Mouse (Mus musculus): Measurements from ENCODE around the gene Cbr1.

Cbr1 gene

DNA sequence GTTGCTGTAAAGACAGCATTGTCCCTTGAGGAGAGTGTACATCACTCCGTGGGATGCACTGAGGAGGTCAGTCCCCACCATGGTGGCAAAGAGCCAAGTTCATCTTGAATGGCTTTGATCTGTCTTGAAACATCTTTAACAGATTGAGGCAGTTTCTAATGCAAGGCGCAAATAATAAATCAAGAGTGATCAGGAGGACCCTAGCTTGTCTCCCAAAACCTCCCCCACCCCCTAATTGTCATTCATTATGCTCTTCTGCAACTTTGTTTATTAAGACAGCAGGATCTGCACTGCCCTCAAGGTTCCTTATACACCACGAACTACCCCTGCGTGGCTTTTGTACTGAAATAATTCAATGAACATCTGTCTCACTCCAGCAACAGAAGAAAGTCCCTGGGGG lies at the start of gene Cbr1:
Gene Cbr1, plus strand, starts transcription at position 301 of the 400 bp plus-strand sequence.
- DNase-seq (ENCODE audit: low read depth), result no peak

- DNase-seq (ENCODE audit: low read depth), result no peak
Observed at GRCm38 (mm10) chr16:93557646-93558045, 48.0 kb upstream of the Cbr1 start.

GRCm38 (mm10) chr16:93558499-93558898 lies 47.2 kb upstream of the Cbr1 start:
- no peak for DNase-seq (ENCODE audit: low read depth)

DNA sequence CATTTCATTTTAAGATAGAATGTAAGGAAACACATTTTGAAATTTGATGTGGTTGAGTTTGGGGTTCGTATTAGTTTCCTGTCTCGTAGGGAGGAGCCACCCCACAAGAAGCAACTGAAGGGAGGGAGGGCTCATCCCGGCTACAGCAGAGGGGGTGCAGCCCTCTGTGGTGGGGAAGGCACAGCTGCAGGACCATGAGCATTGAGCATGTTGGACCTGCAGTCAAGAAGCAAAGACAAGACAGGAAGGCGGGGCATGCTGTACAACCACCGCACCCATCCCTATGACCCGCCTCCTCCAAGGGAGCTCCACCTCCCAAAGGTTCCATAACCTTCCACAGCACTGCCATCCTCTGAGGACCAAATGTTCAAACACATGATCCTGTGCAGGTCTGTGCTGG lies 33.3 kb upstream of the Cbr1 start:
- DNase-seq (ENCODE audit: low read depth), result no peak

DNA sequence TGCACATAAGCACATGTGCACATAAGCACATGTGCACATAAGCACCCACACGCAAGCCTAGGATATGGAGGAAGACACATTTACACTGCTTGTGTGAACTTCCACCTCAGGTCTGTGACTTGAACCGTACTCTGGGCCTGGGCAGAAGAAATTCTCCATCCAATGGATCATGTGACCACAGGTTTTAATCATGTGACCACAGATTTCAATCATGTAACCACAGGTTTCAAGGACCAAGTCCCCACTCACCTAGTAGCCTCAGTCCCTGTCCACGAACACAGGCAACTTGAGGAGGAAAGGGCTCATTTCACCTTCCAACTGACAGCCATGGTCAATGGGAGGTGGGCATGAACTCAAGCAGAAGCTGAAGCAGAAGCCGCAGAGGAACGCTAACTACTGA lies 32.2 kb upstream of the Cbr1 start:
- no peak for DNase-seq (ENCODE audit: low read depth)

- no peak for DNase-seq (ENCODE audit: low read depth)
Observed at GRCm38 (mm10) chr16:93574521-93575191, 31.0 kb upstream of the Cbr1 start.

- no peak for DNase-seq (ENCODE audit: low read depth)
Observed at GRCm38 (mm10) chr16:93575574-93575973, 30.1 kb upstream of the Cbr1 start.

DNA sequence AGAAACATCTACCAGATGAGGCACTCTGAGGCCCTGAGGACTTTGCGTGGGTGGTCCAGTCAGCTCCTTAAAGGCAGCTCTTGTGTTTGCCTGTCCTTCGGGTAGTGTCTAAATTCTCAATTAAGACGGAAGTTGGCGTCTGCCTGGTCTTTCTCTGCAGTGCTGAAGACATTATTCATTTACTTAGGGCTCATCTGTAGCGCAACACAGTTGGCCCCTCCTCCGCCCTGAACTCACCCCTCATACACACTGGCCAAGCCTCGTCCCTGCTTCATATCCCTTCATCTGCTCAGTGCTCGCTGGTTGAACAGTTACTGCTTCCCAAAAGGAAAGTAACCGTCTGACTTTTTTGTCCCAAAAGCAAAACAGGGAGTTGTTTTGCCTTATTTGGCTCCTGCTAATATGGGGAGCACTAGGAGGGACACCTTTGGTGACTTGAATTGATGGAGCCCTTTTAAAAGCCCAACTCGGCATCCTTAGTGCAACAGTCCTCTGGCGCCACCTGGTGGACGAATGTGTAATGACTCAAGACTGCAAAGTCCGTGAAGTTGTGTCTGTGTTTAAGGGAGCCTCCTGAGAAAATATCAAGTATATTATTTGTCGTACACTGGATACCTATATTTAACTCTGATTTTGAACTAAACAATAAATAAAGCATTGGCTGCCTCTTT lies 29.1 kb upstream of the Cbr1 start:
- DNase-seq (ENCODE audit: low read depth), result peak; percentile 56

DNA sequence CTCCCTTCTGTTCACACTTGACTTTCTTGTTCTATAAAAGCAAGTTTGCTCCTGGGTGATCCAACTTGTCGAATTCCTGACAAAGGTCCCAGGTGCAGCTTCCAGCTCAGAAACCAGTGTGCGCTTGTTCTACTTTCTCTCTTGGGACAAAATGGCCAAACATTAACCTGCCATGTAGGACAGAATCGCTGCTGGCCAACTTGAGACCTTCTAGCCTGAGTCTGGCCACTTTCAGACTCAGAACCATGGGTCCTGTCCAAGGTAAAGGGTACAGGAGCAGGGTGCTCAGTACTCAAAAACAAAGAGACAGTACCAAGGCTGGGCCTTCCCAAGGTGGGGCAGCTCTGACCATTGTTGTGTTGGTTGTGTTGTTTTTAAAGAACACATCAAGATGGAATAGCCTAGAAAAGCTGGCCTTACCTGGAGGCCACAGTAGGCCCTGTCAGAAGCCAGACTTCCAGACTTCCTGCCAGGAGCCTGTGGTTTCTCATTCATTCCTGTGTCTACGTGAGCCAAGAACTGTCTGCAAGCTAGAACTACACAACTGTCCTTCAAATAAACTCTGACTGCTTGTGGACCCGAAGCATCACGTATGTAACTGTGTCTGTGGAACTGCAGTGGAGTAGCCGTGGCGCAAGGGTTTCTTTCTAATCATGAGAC lies 27.2 kb upstream of the Cbr1 start:
- no peak for DNase-seq (ENCODE audit: low read depth)

- DNase-seq (ENCODE audit: low read depth), result no peak
Observed at GRCm38 (mm10) chr16:93581125-93581524, 24.5 kb upstream of the Cbr1 start.

DNA sequence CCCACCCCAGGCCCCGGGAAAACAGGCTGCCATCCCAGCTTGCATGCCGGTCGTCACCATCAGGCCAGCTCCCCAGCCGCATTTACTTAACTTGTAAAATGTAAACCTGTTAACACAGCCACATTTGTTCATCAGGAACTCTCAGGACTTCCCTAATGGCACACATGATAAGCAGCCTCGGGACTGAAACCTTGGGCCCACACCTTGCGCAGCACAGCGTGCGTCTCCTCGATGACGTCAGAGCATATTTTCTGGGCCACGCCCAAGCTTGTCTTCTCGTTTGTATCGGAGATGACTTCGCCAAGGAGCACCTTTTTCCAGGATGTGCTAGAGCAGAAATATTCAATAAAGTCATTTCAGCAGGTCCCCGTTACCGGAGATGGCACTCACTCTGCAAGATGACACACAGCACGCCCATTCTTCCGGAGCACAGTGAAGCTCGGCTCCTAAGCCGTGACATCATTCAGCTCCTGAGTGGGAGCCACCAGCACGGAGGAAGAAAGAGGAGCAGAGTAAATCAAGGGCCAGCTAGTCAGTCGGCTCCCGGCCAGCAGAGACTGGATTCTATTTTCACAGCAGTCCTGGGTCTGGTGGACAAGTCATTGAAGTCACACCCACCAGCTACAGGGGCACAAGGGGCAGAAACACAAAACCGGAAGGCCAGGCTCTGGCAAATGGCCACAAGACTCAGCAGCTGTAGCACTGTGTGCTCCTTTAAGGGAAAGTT lies 20.5 kb upstream of the Cbr1 start:
- DNase-seq (ENCODE audit: low read depth), result no peak

DNA sequence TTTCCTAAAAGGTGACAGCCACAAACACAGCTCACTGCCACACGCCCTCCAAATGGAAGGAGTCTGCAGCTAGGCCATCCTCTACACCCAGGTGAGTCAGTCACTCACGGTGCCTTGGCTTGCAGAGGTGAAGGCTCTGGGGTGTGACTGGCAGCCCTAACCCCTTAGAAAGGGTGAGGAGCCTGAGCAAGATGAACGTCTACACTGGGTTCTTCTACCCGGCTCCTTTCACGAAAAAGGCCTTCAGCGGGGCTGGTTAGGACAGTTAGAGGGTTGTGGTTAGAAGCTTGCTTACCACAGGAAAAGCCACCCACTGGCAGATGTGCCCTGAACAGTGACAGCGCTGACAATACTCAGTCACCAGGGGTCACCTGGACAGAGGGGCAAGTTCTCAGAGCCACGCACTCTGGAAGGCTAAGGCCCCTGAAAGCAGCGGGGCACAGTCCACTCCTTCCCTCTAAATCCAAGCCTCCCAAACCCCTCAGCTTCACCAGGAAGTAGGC lies 19.9 kb upstream of the Cbr1 start:
- no peak for DNase-seq (ENCODE audit: low read depth)

DNA sequence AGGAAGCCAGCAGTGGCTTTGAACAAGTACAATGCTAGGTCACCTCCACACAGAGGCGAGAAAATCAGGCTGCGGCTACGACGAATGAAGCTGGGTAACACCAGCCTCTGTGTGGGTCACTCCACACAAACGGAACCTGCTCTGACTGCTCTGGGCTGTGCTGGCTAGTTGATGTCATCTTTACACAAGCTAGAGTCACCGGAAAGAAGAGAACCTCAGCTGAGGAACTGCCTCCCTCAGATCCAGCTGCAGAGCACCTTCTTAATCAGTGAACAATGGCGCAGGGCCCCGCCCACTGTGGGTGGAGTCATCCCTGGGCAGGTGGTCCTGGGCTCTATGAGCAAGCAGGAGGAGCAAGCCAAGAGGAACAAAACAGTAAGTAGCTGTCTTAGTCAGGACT lies 19.3 kb upstream of the Cbr1 start:
- DNase-seq (ENCODE audit: low read depth), result no peak

DNA sequence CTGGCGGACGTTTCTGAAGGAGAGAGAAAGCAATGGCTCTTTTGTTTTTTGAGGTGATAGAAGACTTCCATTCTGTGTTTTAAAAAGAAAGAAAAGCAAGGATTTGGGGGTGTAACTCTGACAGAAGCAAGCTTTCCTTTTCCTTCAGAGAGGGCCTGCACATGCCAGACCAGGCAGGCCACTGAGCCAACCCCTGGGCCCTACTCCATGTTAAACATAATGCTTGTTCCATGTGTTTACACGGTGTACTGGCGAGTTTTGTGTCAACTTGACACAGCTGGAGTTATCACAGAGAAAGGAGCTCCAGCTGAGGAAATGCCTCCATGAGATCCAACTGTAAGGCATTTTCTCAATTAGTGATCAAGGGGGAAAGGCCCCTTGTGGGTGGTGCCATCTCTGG lies 17.4 kb upstream of the Cbr1 start:
- DNase-seq (ENCODE audit: low read depth), result no peak

DNA sequence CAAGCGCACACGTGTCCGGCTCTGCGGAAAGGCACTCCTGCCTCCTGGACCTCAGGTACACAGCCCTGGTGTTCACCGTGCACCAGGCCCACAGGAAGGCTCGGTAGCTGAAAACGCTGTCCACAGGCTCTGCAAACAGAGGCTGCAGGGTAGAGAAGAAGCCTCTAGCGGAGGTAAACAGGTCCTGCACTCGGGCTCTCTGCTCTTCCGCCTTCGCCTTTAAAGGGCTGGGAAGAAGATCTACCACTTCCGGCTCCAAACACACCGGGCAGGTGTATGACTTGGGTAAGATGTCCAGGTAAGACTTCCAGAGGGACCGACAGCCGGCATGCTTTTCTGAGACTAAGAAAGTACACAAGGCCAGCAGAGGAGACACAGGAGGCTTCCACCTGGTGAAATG lies 14.7 kb upstream of the Cbr1 start:
- no peak for DNase-seq (ENCODE audit: low read depth)

DNA sequence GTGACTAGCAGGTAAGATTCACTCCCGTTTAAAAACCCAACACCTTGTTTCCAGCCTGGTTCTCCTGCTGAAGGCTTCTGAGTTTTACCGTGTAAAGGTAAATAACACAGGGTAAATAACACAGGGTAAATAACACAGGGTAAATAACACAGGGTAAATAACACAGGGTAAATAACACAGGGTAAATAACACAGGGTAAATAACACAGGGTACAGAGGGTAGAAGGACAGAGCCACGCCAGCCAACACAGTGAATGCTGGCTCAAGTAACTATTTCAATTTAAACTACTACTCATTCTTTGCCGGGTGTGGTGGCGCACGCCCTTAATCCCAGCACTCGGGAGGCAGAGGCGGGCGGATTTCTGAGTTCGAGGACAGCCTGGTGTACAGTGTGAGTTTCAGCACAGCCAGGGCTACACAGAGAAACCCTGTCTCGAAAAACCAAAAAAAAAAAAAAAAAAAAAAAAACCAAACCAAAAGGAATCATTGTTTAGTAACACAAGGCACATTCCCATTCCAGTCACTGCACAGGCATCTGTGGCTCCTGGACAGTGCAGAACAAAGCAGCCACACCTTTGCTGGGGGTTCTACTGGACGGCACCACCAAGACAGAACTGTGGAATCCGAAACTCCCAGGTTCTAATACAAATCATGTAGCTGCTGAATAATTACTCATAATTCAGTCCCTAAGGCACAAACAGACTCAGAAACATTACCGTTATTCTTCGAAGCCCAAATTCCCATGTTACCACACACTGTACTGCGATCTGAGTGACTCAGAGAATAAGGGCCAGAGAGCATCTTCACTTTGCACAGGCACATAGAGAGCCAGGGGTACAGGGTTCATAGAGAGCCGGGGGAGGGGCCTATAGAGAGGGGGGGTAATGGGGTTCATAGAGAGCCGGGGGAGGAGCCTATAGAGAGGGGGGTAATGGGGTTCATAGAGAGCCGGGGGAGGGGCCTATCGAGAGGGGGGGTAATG lies 13.9 kb upstream of the Cbr1 start:
- no peak for DNase-seq (ENCODE audit: low read depth)

DNA sequence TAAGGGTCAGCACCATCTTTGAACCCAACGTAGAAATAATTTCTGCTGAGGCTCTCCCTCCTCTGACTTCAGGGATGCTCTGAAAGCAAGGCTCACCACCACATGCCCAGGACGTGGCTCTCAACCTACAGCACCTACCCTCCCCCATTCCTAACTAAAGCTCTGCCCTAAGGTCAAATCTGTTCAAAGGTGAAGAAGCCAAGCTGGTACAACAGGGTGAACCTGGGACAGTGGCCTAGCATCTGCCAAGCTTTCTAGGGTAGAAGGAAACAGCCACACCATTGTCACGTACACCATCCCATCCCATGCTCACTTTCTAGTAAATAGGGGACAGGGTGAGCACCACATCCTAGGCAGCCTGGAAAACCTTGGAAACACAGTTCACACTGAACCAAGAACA lies 12.9 kb upstream of the Cbr1 start:
- no peak for DNase-seq (ENCODE audit: low read depth)

GRCm38 (mm10) chr16:93593406-93593805 lies 12.2 kb upstream of the Cbr1 start:
- DNase-seq (ENCODE audit: low read depth), result no peak

DNA sequence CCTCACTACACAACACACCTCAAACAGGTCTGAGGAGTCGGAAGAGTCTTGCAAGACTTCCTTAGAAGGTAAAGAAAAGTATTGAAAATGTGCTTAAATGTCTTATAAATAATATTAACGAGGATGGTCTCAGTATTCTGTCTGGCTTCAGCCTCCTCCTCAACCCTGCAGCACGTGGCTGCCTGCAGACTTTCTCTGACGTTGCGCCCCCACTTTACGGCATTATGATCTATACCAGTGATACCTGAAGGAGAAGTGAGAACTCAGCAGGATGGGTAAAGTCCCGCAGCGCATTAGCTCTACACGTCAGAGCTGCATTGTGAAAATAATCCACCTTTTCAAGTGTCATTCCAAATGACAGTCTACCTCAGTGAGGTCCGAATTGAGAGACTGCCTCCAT lies 11.2 kb upstream of the Cbr1 start:
- DNase-seq (ENCODE audit: low read depth), result no peak

DNA sequence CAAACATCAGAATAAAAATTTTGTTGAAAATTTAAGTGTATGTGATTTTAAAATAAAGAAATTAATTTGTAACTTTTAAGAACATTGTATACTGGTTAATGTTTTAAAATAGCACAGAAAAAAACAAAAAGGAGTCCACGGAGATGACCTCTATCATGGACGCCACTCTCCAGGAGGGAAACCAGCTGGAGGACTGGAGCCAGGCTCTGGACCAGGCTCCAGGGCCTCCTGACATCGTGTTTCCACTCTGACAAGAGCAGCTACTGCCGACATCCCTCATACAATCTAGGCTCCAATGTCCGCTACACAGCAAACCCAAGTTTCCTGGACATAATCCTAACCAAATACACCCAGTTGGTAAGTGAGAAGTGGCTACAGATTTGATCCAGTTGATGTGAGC lies 9.9 kb upstream of the Cbr1 start:
- DNase-seq (ENCODE audit: low read depth), result no peak

- DNase-seq (ENCODE audit: low read depth), result no peak
Observed at GRCm38 (mm10) chr16:93596807-93597206, 8.8 kb upstream of the Cbr1 start.

Data from c-Kit-positive CD71-positive TER-119-negative erythroid progenitor cells, embryonic 14.5 days (primary cell).